Mouse (Mus musculus) liver, embryonic 12.5 days (tissue): ENCODE results near the gene Mrps35. TPM values are rescaled to one million over a fixed set of nuclear protein-coding genes. Genes with fewer than 3 reads are reported as not detected.

ENCODE experiments used
- ATAC-seq: fragments of 200-750 bp; cut with Nextera tagmentation; 2 replicates; pipeline ENCODE4 v1.8.0; 2017; ENCODE audit warnings: moderate number of reproducible peaks, mild to moderate bottlenecking, moderate library complexity
- H3K27ac ChIP-seq: fragments of 300-500 bp; sonication (generic); 2 replicates; pipeline ENCODE4 v1.5.1; 2016; ENCODE audit warnings: mild to moderate bottlenecking
- H3K27me3 ChIP-seq: fragments of 300-500 bp; sonication (generic); replicated peaks from 2 replicates; pipeline ENCODE4 v1.6.1; 2016; ENCODE audit warnings: mild to moderate bottlenecking, moderate library complexity
- H3K36me3 ChIP-seq: fragments of 300-500 bp; sonication (generic); 2 replicates; pipeline ENCODE4 v1.6.1; 2016; ENCODE audit warnings: mild to moderate bottlenecking, moderate library complexity
- H3K4me1 ChIP-seq: fragments of 300-500 bp; sonication (generic); 2 replicates; pipeline ENCODE4 v1.6.1; 2016
- H3K4me2 ChIP-seq: fragments of 300-500 bp; sonication (generic); 2 replicates; pipeline ENCODE4 v1.6.1; 2016; ENCODE audit warnings: mild to moderate bottlenecking, moderate library complexity
- H3K4me3 ChIP-seq: fragments of 300-500 bp; sonication (generic); 2 replicates; pipeline ENCODE4 v1.5.1; 2016; ENCODE audit warnings: mild to moderate bottlenecking, moderate library complexity
- H3K9ac ChIP-seq: fragments of 300-500 bp; sonication (generic); 2 replicates; pipeline ENCODE4 v1.6.1; 2016; ENCODE audit warnings: mild to moderate bottlenecking, moderate library complexity
- H3K9me3 ChIP-seq: fragments of 300-500 bp; sonication (generic); replicated peaks from 2 replicates; pipeline ENCODE4 v1.6.1; 2016; ENCODE audit warnings: mild to moderate bottlenecking, moderate library complexity
- WGBS: fragments of 180-500 bp; shearing (Covaris S2); methylation state at CpG from one replicate; pipeline ENCODE4 v1.1.7; 2016; ENCODE audit not compliant: insufficient replicate concordance; 5-methylcytosine and 5-hydroxymethylcytosine counted together
- polyA plus RNA-seq: library from polyadenylated mRNA; unstranded; fragments of >200 nt; fragmentation: Nextera tagmentation; extraction: Ambion mirVana; gene quantifications from 2 replicates; pipeline ENCODE4 v1.2.1, GENCODE M21; 2016

Mrps35 gene
- polyA plus RNA-seq, 1 experiment from 2014 or later = 77.2 TPM

DNA sequence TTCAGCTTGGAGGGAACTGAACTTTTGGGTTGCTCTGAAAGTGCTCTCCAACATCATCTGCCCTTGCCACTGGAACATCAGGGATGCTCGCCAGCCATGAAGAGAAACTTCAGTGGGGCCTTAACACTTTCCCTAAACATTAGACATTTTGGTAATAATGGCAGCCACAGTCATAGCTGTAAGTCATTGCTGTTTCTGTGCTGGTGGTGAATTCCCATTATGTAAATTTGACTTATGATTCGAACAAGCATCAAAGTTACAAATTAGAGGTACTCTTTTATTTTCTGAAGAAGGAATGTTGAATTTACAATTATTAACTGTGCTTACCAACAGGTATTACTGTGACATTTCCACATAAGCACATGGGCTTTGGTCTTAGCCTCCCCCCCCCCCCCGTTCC is 75.6 kb downstream of the Mrps35 start:
- no peak overlapping the region for H3K9ac ChIP-seq
- 73% methylated on average over 3 of the region's 3 CpGs for WGBS

GRCm38 (mm10) chr6:147121320-147121719 is 78.8 kb downstream of the Mrps35 start:
- ATAC-seq = no peak
- Histone ChIP-seq H3K27ac (no peak overlapping the region), H3K9me3 (no peaks in the 10 kb centered on the region), H3K4me3 (no peak overlapping the region), H3K4me1 (no peaks in the 10 kb centered on the region), H3K36me3 (no peaks in the 10 kb centered on the region), H3K27me3 (no peaks in the 10 kb centered on the region), H3K4me2 (no peak overlapping the region), H3K9ac (no peak overlapping the region)
- WGBS = 30% methylated on average over 6 of the region's 6 CpGs

More for the DNA sequence above, 75.6 kb downstream of the Mrps35 start:
- H3K27me3 ChIP-seq = no peaks in the 10 kb centered on the region
- H3K4me3 ChIP-seq = no peak overlapping the region
- ATAC-seq = no peak
- H3K9me3 ChIP-seq = no peaks in the 10 kb centered on the region
- no peaks in the 10 kb centered on the region for H3K4me1 ChIP-seq
- H3K36me3 ChIP-seq = no peaks in the 10 kb centered on the region
- H3K4me2 ChIP-seq = no peak overlapping the region
- H3K27ac ChIP-seq = no peak overlapping the region

Other genes with a start within 250 kb of the Mrps35 start
- gene Arntl2, start 246.7 kb upstream of the Mrps35 start, polyA plus RNA-seq = 0.50 and 0.94 TPM in 2 replicates
- gene Smco2, start 192.7 kb upstream of the Mrps35 start, polyA plus RNA-seq = not detected in 2 replicates
- 16.5 and 17.5 TPM in 2 replicates for gene Ppfibp1, start 154.3 kb upstream of the Mrps35 start, polyA plus RNA-seq
- 0.06 and 0.11 TPM in 2 replicates for gene 1700034J05Rik, start 88.3 kb upstream of the Mrps35 start, polyA plus RNA-seq
- gene Rep15, start 10.2 kb upstream of the Mrps35 start, polyA plus RNA-seq = 0.87 and 0.91 TPM in 2 replicates
- 0.11 and 0.16 TPM in 2 replicates for gene Mansc4, start 44.3 kb downstream of the Mrps35 start, polyA plus RNA-seq
- gene Klhl42, start 48.6 kb downstream of the Mrps35 start, polyA plus RNA-seq = 3.6 and 4.1 TPM in 2 replicates
- gene Pthlh, start 221.4 kb downstream of the Mrps35 start, polyA plus RNA-seq = 0.07 TPM in 1 of 2 replicates, not detected in the other